Mouse (Mus musculus): ENCODE measurements around the gene Mkrn1. TPM values are rescaled to one million over a fixed set of nuclear protein-coding genes. Genes with fewer than 3 reads are reported as not detected.
A peak's percentile ranks its signal among the peaks of the same experiment; 100 is the strongest.
"Not testable (repeated sequence)": the region's sequence is repeated elsewhere in the genome, so short reads cannot be mapped to it uniquely, and the experiment has no call there.

The Mkrn1 gene
- polyA plus RNA-seq, 1 experiment, result 34.5 TPM

DNA sequence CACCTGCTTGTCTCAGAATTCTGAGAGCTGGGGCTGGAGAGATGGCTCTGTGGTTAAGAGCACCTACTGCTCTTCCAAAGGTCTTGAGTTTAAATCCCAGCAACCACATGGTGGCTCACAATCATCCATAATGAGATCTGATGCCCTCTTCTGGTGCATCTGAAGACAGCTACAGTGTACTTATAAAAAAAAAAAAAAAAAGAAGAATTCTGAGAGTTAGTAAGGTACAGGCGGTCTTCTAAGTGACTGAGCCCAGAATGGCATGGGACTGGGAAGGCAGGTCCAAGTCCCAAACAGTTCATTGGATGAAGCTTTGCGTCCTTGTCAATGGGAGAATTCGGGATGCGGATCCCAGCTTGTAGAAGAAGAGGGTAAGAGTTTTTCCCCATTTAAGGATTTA, 33.3 kb upstream of the Mkrn1 start:
- H3K27ac ChIP-seq (ENCODE audit: insufficient read depth, low read depth, low read length), result no peak overlapping the region
- H3K36me3 ChIP-seq (ENCODE audit: control insufficient read depth, insufficient read depth, low read length), result no peaks in the 10 kb centered on the region
- TF ChIP-seq POLR2A (IDR thresholded peaks at IDR 0.05; ENCODE audit: low read depth, low read length) (no peak), CTCF (conservative IDR thresholded peaks at IDR 0.05; ENCODE audit: insufficient read depth, insufficient read length, low read depth, low read length) (no peak)
- H3K4me3 ChIP-seq (ENCODE audit: insufficient read depth, low read depth, low read length), result no peak overlapping the region
- DNase-seq, result no peak
- no peaks in the 10 kb centered on the region for H3K4me1 ChIP-seq (ENCODE audit: control insufficient read depth, insufficient read depth, low read length)
- H3K27me3 ChIP-seq (replicated peaks; ENCODE audit: control insufficient read depth, insufficient read depth, low read length), result no peaks in the 10 kb centered on the region
- WGBS, result 92% methylated on average over 4 of the region's 4 CpGs

DNA sequence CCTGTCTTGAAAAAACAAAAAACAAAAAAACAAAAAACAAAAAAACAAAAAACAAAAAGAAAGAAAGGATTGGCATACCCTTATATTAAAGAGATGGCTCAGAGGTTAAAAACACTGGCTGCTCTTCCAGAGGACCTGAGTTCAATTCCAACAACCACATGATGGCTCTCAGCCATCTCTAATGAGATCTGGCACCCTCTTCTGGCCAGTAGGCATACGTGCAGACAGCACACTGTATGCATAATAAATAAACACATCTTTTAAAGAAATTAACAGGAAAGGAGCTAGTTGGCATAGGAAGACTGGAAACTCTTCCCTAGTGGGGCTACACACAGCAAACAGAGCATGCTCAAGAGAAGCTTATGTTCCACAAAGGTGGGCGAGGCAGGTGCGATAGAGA, 30.8 kb upstream of the Mkrn1 start:
- H3K4me1 ChIP-seq (ENCODE audit: control insufficient read depth, insufficient read depth, low read length), result no peaks in the 10 kb centered on the region
- DNase-seq, result no peak
- H3K27ac ChIP-seq (ENCODE audit: insufficient read depth, low read depth, low read length), result no peak overlapping the region
- H3K27me3 ChIP-seq (replicated peaks; ENCODE audit: control insufficient read depth, insufficient read depth, low read length), result no peaks in the 10 kb centered on the region
- no peak overlapping the region for H3K4me3 ChIP-seq (ENCODE audit: insufficient read depth, low read depth, low read length)
- WGBS, result 75% methylated on average over 3 of the region's 3 CpGs
- H3K36me3 ChIP-seq (ENCODE audit: control insufficient read depth, insufficient read depth, low read length), result no peaks in the 10 kb centered on the region
- no peak for TF ChIP-seq POLR2A (IDR thresholded peaks at IDR 0.05; ENCODE audit: low read depth, low read length)
- peak; percentile 48 for TF ChIP-seq CTCF (conservative IDR thresholded peaks at IDR 0.05; ENCODE audit: insufficient read depth, insufficient read length, low read depth, low read length)

DNA sequence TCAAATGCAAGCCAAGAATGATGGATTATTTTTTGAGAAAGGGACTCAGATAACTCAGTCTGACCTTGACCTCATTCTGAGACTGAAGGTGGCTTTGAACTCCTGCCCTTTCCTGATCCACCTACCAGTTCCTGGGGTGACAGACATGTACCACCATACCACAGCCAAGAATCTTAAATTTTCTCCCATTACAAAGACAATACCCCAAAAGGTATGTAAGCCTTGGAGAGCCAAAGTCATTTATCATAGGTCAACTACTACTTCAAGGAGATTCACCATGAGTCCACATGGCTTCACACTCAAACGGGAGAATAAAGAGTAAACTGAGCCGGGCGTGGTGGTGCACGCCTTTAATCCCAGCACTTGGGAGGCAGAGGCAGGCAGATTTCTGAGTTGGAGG, 30.3 kb upstream of the Mkrn1 start:
- Histone ChIP-seq H3K4me3 (ENCODE audit: insufficient read depth, low read depth, low read length) (no peak overlapping the region), H3K36me3 (ENCODE audit: control insufficient read depth, insufficient read depth, low read length) (no peaks in the 10 kb centered on the region), H3K27ac (ENCODE audit: insufficient read depth, low read depth, low read length) (no peak overlapping the region), H3K4me1 (ENCODE audit: control insufficient read depth, insufficient read depth, low read length) (no peaks in the 10 kb centered on the region), H3K27me3 (replicated peaks; ENCODE audit: control insufficient read depth, insufficient read depth, low read length) (no peaks in the 10 kb centered on the region)
- WGBS, result 87% methylated on average over 4 of the region's 4 CpGs
- DNase-seq, result no peak
- TF ChIP-seq POLR2A (IDR thresholded peaks at IDR 0.05; ENCODE audit: low read depth, low read length) (no peak), CTCF (conservative IDR thresholded peaks at IDR 0.05; ENCODE audit: insufficient read depth, insufficient read length, low read depth, low read length) (no peak)

DNA sequence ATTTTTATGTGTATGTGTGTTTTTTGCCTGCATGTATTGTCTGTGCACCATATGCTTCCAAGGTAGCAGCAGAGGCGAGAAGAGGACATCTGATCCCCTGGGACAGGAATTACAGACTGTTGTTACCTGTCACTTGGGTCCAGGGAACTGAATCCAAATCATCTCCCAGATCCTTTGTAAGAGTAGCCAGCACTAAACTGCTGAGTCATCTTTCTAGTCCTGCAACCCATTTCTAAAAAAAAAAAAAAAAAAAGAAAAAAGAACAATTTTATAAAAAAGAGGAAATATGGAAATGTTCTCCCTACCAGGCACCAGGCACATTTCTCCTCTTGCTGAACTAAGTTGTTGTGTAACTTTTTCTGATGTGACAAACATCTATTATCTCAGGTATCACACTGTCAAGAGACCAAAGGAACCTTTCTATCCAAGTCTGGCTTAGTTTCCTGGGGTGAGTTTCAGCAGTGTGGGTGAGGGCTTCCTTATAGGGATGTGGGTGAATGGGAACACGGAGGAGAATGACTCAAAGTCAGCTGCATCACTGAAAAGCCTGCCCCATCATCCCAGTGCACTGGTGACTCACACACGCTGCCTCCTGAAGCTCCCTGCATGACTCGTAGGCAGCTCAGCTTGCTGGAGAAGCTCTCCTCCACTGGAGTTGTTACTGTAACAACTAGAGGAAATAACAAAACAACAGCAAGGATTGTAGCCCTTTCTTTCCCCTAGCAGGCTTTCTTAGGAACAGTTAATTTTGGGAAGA, 27.3 kb upstream of the Mkrn1 start:
- TF ChIP-seq POLR2A (IDR thresholded peaks at IDR 0.05; ENCODE audit: low read depth, low read length), result no peak
- no peak for TF ChIP-seq CTCF (conservative IDR thresholded peaks at IDR 0.05; ENCODE audit: insufficient read depth, insufficient read length, low read depth, low read length)
- DNase-seq, result no peak
- Histone ChIP-seq H3K36me3 (ENCODE audit: control insufficient read depth, insufficient read depth, low read length) (no peaks in the 10 kb centered on the region), H3K4me1 (ENCODE audit: control insufficient read depth, insufficient read depth, low read length) (no peaks in the 10 kb centered on the region), H3K4me3 (ENCODE audit: insufficient read depth, low read depth, low read length) (no peak overlapping the region), H3K27me3 (replicated peaks; ENCODE audit: control insufficient read depth, insufficient read depth, low read length) (no peaks in the 10 kb centered on the region), H3K27ac (ENCODE audit: insufficient read depth, low read depth, low read length) (no peak overlapping the region)
- WGBS, result 70% methylated on average over 4 of the region's 4 CpGs

DNA sequence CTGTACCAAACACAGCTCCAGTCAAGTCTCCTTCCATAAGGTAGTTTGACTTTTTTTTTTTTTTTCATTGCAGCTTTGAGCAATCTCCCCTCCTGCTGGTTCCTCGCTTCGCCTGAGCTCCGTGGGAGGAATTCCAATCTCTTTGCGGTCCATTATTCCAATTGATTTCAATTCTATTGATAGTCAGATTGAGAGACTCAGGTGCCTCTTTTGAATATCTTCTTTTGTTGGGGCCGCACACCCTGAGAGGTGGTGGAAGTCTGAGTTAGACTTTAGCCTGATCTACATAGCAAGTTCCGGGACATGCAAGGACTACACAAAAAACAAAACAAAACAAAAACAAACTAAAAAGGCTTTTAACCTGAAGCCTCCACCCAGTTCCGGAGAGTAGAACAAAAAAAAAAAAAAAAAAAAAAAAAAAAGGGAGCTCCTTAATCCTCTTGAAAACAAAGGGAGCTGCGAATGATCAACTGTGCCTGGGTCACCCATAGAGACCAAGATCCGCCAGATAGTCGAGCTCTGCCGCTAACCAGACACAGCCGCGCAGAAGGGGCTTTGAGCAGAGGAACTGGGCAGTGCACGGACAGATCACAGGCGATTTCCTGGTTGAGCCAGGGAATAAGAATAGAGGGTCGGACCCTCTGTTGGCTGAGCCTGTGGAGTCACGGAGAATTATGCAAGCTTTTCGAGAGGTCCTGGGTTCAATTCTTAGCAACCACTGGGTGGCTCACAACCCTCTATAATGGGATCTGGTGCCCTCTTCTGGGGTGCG, 25.7 kb upstream of the Mkrn1 start:
- no peak for DNase-seq
- Histone ChIP-seq H3K4me1 (ENCODE audit: control insufficient read depth, insufficient read depth, low read length) (no peaks in the 10 kb centered on the region), H3K27me3 (replicated peaks; ENCODE audit: control insufficient read depth, insufficient read depth, low read length) (no peaks in the 10 kb centered on the region), H3K36me3 (ENCODE audit: control insufficient read depth, insufficient read depth, low read length) (no peaks in the 10 kb centered on the region), H3K4me3 (ENCODE audit: insufficient read depth, low read depth, low read length) (no peak overlapping the region), H3K27ac (ENCODE audit: insufficient read depth, low read depth, low read length) (no peak overlapping the region)
- 36% methylated on average over 19 of the region's 19 CpGs for WGBS
- TF ChIP-seq CTCF (conservative IDR thresholded peaks at IDR 0.05; ENCODE audit: insufficient read depth, insufficient read length, low read depth, low read length) (no peak), POLR2A (IDR thresholded peaks at IDR 0.05; ENCODE audit: low read depth, low read length) (no peak)

DNA sequence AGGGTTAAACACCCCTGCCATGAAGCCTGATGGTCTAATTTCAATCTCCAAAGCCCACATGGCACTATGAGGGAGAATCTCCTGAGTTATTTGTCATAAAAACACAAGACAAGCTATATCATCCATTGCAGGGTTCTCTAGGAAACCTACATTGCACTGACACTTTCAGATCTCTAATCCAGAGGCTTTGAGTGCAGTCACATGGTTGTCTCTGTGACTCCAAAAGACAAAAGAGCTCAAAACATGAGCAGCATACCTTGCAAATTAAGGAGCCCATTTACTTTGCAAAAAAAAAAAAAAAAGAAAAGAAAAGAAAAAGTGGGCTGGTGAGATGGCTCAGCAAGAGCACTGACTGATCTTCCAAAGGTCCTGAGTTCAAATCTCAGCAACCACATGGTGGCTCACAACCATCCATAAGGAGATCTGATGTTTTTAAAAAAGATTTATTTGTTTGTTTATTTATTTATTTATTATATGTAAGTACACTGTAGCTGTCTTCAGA, 22.6 kb upstream of the Mkrn1 start:
- Histone ChIP-seq H3K4me3 (ENCODE audit: insufficient read depth, low read depth, low read length) (no peak overlapping the region), H3K36me3 (ENCODE audit: control insufficient read depth, insufficient read depth, low read length) (no peaks in the 10 kb centered on the region), H3K4me1 (ENCODE audit: control insufficient read depth, insufficient read depth, low read length) (no peaks in the 10 kb centered on the region), H3K27ac (ENCODE audit: insufficient read depth, low read depth, low read length) (no peak overlapping the region), H3K27me3 (replicated peaks; ENCODE audit: control insufficient read depth, insufficient read depth, low read length) (no peaks in the 10 kb centered on the region)
- TF ChIP-seq POLR2A (IDR thresholded peaks at IDR 0.05; ENCODE audit: low read depth, low read length) (no peak), CTCF (conservative IDR thresholded peaks at IDR 0.05; ENCODE audit: insufficient read depth, insufficient read length, low read depth, low read length) (no peak)
- no peak for DNase-seq

DNA sequence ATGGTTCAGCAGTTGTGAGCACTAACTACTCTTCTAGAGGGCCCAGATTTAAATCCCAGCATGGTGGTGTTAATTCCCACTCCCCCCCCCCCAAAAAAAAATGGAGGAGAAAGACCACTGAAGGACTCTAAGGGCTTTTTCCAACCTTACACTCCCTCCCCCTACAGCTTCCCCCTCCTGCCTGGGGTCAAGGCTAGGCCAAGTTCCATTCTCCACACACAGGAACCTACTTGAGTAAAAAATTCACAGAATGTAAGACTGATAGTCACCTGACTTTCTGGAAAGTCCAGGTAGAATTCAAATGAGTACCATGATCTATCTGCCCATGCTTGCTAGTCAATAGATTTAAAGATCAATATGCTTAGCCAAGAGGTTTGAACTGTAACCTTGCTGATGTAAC, 19.9 kb upstream of the Mkrn1 start:
- no peaks in the 10 kb centered on the region for H3K36me3 ChIP-seq (ENCODE audit: control insufficient read depth, insufficient read depth, low read length)
- H3K4me3 ChIP-seq (ENCODE audit: insufficient read depth, low read depth, low read length), result no peak overlapping the region
- no peak for DNase-seq
- H3K27ac ChIP-seq (ENCODE audit: insufficient read depth, low read depth, low read length), result no peak overlapping the region
- no peaks in the 10 kb centered on the region for H3K27me3 ChIP-seq (replicated peaks; ENCODE audit: control insufficient read depth, insufficient read depth, low read length)
- TF ChIP-seq CTCF (conservative IDR thresholded peaks at IDR 0.05; ENCODE audit: insufficient read depth, insufficient read length, low read depth, low read length) (no peak), POLR2A (IDR thresholded peaks at IDR 0.05; ENCODE audit: low read depth, low read length) (no peak)
- no peaks in the 10 kb centered on the region for H3K4me1 ChIP-seq (ENCODE audit: control insufficient read depth, insufficient read depth, low read length)

DNA sequence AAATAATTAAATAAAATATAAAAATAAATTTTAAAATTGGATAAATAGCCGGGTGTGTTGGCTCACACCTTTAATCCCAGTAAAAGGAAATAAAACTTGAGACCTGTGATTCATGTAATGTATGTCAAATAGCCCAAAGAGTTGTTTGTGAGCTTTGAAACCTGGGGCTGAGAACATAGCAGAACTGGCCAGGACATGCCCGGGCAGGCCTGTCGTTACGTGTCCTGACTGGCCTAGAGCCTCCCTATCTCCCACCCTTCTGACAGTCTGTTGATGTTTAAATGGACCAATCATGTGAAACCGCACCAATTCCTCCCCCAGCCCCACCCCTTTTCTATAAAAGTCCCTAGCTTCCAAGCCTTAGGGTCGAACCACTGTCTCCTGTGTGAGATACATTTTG, 17.3 kb upstream of the Mkrn1 start:
- whole genome bisulfite sequencing, result 93% methylated on average over 6 of the region's 6 CpGs

More for the DNA sequence above, 17.3 kb upstream of the Mkrn1 start:
- H3K27ac ChIP-seq (ENCODE audit: insufficient read depth, low read depth, low read length); H3K36me3 ChIP-seq (ENCODE audit: control insufficient read depth, insufficient read depth, low read length); H3K27me3 ChIP-seq (replicated peaks; ENCODE audit: control insufficient read depth, insufficient read depth, low read length); H3K4me1 ChIP-seq (ENCODE audit: control insufficient read depth, insufficient read depth, low read length); DNase-seq; H3K4me3 ChIP-seq (ENCODE audit: insufficient read depth, low read depth, low read length): not testable (repeated sequence)

Data from kidney, adult 2 months (tissue).